9 mouse cellular contexts compared by ENCODE assay signal in genomic region chr1:118981943-118982804, GRCm38 (mm10).
A peak's percentile ranks its signal among the peaks of the same experiment; 100 is the strongest.
DNase-seq lines count a peak whose midpoint lies in the region; ATAC-seq and TF ChIP-seq lines count a peak whose summit lies in the region.
"Had no signal": no experiment of that assay in that cellular context is flagged by ENCODE, and none has a peak within 500 bp of the region (broad histone marks: within the 10 kb centered on the region; RNA-seq: fewer than 3 reads in every experiment).

No protein-coding gene starts in this region.

- peak overlapping the region; percentile 56 for H3K27ac ChIP-seq in MEL (ENCODE audit: control insufficient read depth, low read depth, low read length)
- H3K27ac ChIP-seq in hindbrain, embryonic 14.5 days = peak overlapping the region; percentile 52; the same call in 1 of the 2 replicates
- peak overlapping the region; percentile 63 for H3K27ac ChIP-seq in limb, embryonic 11.5 days (replicated peaks; ENCODE audit: low read depth, low read length)
- peak overlapping the region; percentile 62 for H3K27ac ChIP-seq in midbrain, embryonic 15.5 days
- peak overlapping the region; percentile 88 for H3K27ac ChIP-seq in stomach, postnatal 0 days (replicated peaks)
- H3K27ac ChIP-seq: macrophage had no signal

- peak in 1 of 2 experiments; percentile 45; a peak in 1 of 4 replicates for TF ChIP-seq POLR2A in MEL (IDR thresholded peaks at IDR 0.05; ENCODE audit: control insufficient read depth in 1 of 2, insufficient read depth in 1 of 2, low read depth in 1 of 2, low read length in 2 of 2, poor library complexity in 1 of 2)

- no peaks in the 10 kb centered on the region for H3K27me3 ChIP-seq in MEL (ENCODE audit: control insufficient read depth in 1 of 2, insufficient read depth in 2 of 2, low read length in 2 of 2)
- H3K27me3 ChIP-seq in hindbrain, embryonic 14.5 days (ENCODE audit: control insufficient read depth, insufficient read depth, low read length) = no peaks in the 10 kb centered on the region
- no peaks in the 10 kb centered on the region for H3K27me3 ChIP-seq in limb, embryonic 11.5 days (ENCODE audit: control insufficient read depth, insufficient read depth, low read length)
- H3K27me3 ChIP-seq in midbrain, embryonic 15.5 days (replicated peaks) = no peaks in the 10 kb centered on the region
- H3K27me3 ChIP-seq in stomach, postnatal 0 days (ENCODE audit: control insufficient read depth, insufficient read depth, low read length) = no peaks in the 10 kb centered on the region

- ATAC-seq in hindbrain, embryonic 14.5 days (ENCODE audit: low FRiP score) = peak; percentile 81
- ATAC-seq in limb, embryonic 11.5 days (ENCODE audit: insufficient number of reproducible peaks, low FRiP score, low TSS enrichment, low read depth) = peak; percentile 82
- ATAC-seq in midbrain, embryonic 15.5 days (replicated peaks) = peak; percentile 82
- ATAC-seq in stomach, postnatal 0 days (ENCODE audit: low FRiP score, low TSS enrichment) = peak; percentile 78
- no peak for ATAC-seq in erythroblast, adult 5-6 weeks (replicated peaks; ENCODE audit: low FRiP score, poor library complexity, severe bottlenecking)

- 0 out of 2 replicates have a peak overlapping the region, but pooled peaks have one; percentile 11 for H3K4me2 ChIP-seq in hindbrain, embryonic 14.5 days (replicated peaks)
- H3K4me2 ChIP-seq in limb, embryonic 11.5 days (ENCODE audit: low read depth, severe bottlenecking) = peak overlapping the region; percentile 26
- no peak overlapping the region for H3K4me2 ChIP-seq in midbrain, embryonic 15.5 days
- peak overlapping the region; percentile 46 for H3K4me2 ChIP-seq in stomach, postnatal 0 days (replicated peaks; ENCODE audit: low read depth)

- H3K79me2 ChIP-seq in MEL (ENCODE audit: control insufficient read depth, insufficient read depth, low read length, poor library complexity) = peaks cover 19% of the 10 kb centered on the region

- TF ChIP-seq CTCF in MEL (IDR thresholded peaks at IDR 0.05 in 2 of 3, conservative IDR thresholded peaks at IDR 0.05 in 1 of 3; ENCODE audit: control insufficient read depth in 1 of 3, insufficient read depth in 1 of 3, low read depth in 2 of 3, low read length in 3 of 3, poor library complexity in 1 of 3, severe bottlenecking in 1 of 3) = no peak
- TF ChIP-seq CTCF in stomach, postnatal 0 days (IDR thresholded peaks at IDR 0.05; ENCODE audit: low read depth) = no peak

- no peaks in the 10 kb centered on the region for H3K9me3 ChIP-seq in MEL (replicated peaks; ENCODE audit: insufficient read depth, low read length)
- H3K9me3 ChIP-seq in hindbrain, embryonic 14.5 days (ENCODE audit: control insufficient read depth, low read length) = no peaks in the 10 kb centered on the region
- no peaks in the 10 kb centered on the region for H3K9me3 ChIP-seq in limb, embryonic 11.5 days (ENCODE audit: control insufficient read depth, low read length)
- H3K9me3 ChIP-seq in midbrain, embryonic 15.5 days = no peaks in the 10 kb centered on the region
- no peaks in the 10 kb centered on the region for H3K9me3 ChIP-seq in stomach, postnatal 0 days (ENCODE audit: control insufficient read depth, low read length)

- DNase-seq in MEL (ENCODE audit: low read depth, low spot score) = peak; percentile 80
- peak; percentile 13 for DNase-seq in c-Kit-positive CD71-negative TER-119-negative erythroid progenitor cells, embryonic 14.5 days (ENCODE audit: low read depth)
- DNase-seq in gastrocnemius, postnatal 10 days = peak; percentile 84
- peak; percentile 80 for DNase-seq in hindbrain, embryonic 14.5 days (ENCODE audit: low spot score)
- peak; percentile 87 for DNase-seq in limb, embryonic 11.5 days (ENCODE audit: low spot score)
- peak; percentile 77 for DNase-seq in stomach, postnatal 0 days (ENCODE audit: low spot score)

- peak overlapping the region; percentile 61 to 77 for H3K4me3 ChIP-seq in MEL (ENCODE audit: control insufficient read depth in 1 of 2, insufficient read depth in 1 of 2, low read depth in 2 of 2, low read length in 2 of 2)
- no peak overlapping the region for H3K4me3 ChIP-seq in hindbrain, embryonic 14.5 days (replicated peaks; ENCODE audit: low read length)
- peak overlapping the region; percentile 10; the same call in 1 of the 2 replicates for H3K4me3 ChIP-seq in limb, embryonic 11.5 days (ENCODE audit: low read depth, low read length)
- H3K4me3 ChIP-seq in midbrain, embryonic 15.5 days = no peak overlapping the region
- H3K4me3 ChIP-seq in stomach, postnatal 0 days (ENCODE audit: low read depth, low read length) = peak overlapping the region; percentile 29

- peaks cover 0 to 2% of the 10 kb centered on the region in 2 experiments; a peak in 1 of 4 replicates for H3K36me3 ChIP-seq in MEL (ENCODE audit: control insufficient read depth in 1 of 2, insufficient read depth in 2 of 2, low read length in 2 of 2)
- no peaks in the 10 kb centered on the region for H3K36me3 ChIP-seq in hindbrain, embryonic 14.5 days (replicated peaks; ENCODE audit: control insufficient read depth, insufficient read depth)
- H3K36me3 ChIP-seq in limb, embryonic 11.5 days (ENCODE audit: control insufficient read depth, insufficient read depth, low read length) = no peaks in the 10 kb centered on the region
- H3K36me3 ChIP-seq in midbrain, embryonic 15.5 days (replicated peaks) = no peaks in the 10 kb centered on the region
- H3K36me3 ChIP-seq in stomach, postnatal 0 days (ENCODE audit: control insufficient read depth, insufficient read depth, low read length) = no peaks in the 10 kb centered on the region

- no peak for TF ChIP-seq EP300 in MEL (IDR thresholded peaks at IDR 0.05; ENCODE audit: low read depth in 1 of 2, low read length in 2 of 2)
- no peak for TF ChIP-seq EP300 in stomach, postnatal 0 days (optimal IDR thresholded peaks at IDR 0.05)

- WGBS in hindbrain, embryonic 14.5 days = 18% methylated on average over 16 of the region's 16 CpGs
- WGBS in limb, embryonic 11.5 days = 9% methylated on average over 16 of the region's 16 CpGs
- 17% methylated on average over 16 of the region's 16 CpGs for WGBS in midbrain, embryonic 15.5 days
- 19% methylated on average over 16 of the region's 16 CpGs for WGBS in stomach, postnatal 0 days

- peaks cover 0 to 12% of the 10 kb centered on the region in 2 experiments; a peak in 1 of 4 replicates for H3K4me1 ChIP-seq in MEL (ENCODE audit: control insufficient read depth in 1 of 2, insufficient read depth in 2 of 2, low read length in 2 of 2)
- H3K4me1 ChIP-seq in hindbrain, embryonic 14.5 days (replicated peaks; ENCODE audit: control insufficient read depth, insufficient read depth, low read length) = peaks cover 19% of the 10 kb centered on the region
- peaks cover 37% of the 10 kb centered on the region for H3K4me1 ChIP-seq in limb, embryonic 11.5 days (ENCODE audit: control insufficient read depth, insufficient read depth, low read length)
- peaks cover 30% of the 10 kb centered on the region for H3K4me1 ChIP-seq in midbrain, embryonic 15.5 days
- peaks cover 5% of the 10 kb centered on the region; the same call in 1 of the 2 replicates for H3K4me1 ChIP-seq in stomach, postnatal 0 days (replicated peaks; ENCODE audit: control insufficient read depth, insufficient read depth)

- TF ChIP-seq RAD21 in MEL (IDR thresholded peaks at IDR 0.05; ENCODE audit: low read depth, low read length) = no peak

- peak overlapping the region; percentile 77 for H3K9ac ChIP-seq in MEL (ENCODE audit: control insufficient read depth, low read depth, low read length, poor library complexity, severe bottlenecking)
- no peak overlapping the region for H3K9ac ChIP-seq in hindbrain, embryonic 14.5 days
- no peak overlapping the region for H3K9ac ChIP-seq in limb, embryonic 11.5 days (ENCODE audit: low read length)
- H3K9ac ChIP-seq in midbrain, embryonic 15.5 days = no peak overlapping the region
- H3K9ac ChIP-seq in stomach, postnatal 0 days (ENCODE audit: low read length) = peak overlapping the region; percentile 36; the same call in 1 of the 2 replicates

TF ChIP-seq in MEL, 35 proteins besides CTCF, POLR2A, EP300 and RAD21:
- no peak for TF ChIP-seq BHLHE40 (IDR thresholded peaks at IDR 0.05; ENCODE audit: borderline replicate concordance, low read depth, low read length)
- TF ChIP-seq MXI1 (IDR thresholded peaks at IDR 0.05; ENCODE audit: low read depth, low read length) = peak; percentile 20; the same call in 1 of the 2 replicates
- no peak for TF ChIP-seq HCFC1 (IDR thresholded peaks at IDR 0.05; ENCODE audit: low read depth, low read length)
- TF ChIP-seq POLR2AphosphoS2 (IDR thresholded peaks at IDR 0.05; ENCODE audit: low read length) = no peak
- no peak for TF ChIP-seq ELF1 (IDR thresholded peaks at IDR 0.05; ENCODE audit: low read depth, low read length)
- TF ChIP-seq CHD2 (IDR thresholded peaks at IDR 0.05; ENCODE audit: low read length) = no peak
- TF ChIP-seq MEF2A (IDR thresholded peaks at IDR 0.05; ENCODE audit: extremely low read depth, insufficient replicate concordance, low read depth, low read length, poor library complexity, severe bottlenecking) = no peak
- no peak for TF ChIP-seq POLR2AphosphoS5 (IDR thresholded peaks at IDR 0.05; ENCODE audit: borderline replicate concordance, low read depth, low read length)
- TF ChIP-seq MAX (IDR thresholded peaks at IDR 0.05; ENCODE audit: low read length) = 0 out of 2 replicates have a peak, but pooled peaks have one; percentile 29
- TF ChIP-seq USF2 (IDR thresholded peaks at IDR 0.05; ENCODE audit: borderline replicate concordance in 1 of 2, insufficient read depth in 1 of 2, low read depth in 1 of 2, low read length in 2 of 2) = no peak
- 0 out of 2 replicates have a peak, but pooled peaks have one; percentile 46 for TF ChIP-seq USF1 (IDR thresholded peaks at IDR 0.05; ENCODE audit: low read depth, low read length)
- no peak for TF ChIP-seq UBTF (IDR thresholded peaks at IDR 0.05; ENCODE audit: borderline replicate concordance, insufficient read depth, low read depth, low read length)
- TF ChIP-seq E2F4 (IDR thresholded peaks at IDR 0.05; ENCODE audit: borderline replicate concordance, low read depth, low read length) = no peak
- TF ChIP-seq MYC (IDR thresholded peaks at IDR 0.05; ENCODE audit: low read depth, low read length) = 0 out of 2 replicates have a peak, but pooled peaks have one; percentile 31
- peak; percentile 71 for TF ChIP-seq SIN3A (IDR thresholded peaks at IDR 0.05; ENCODE audit: low read length)
- TF ChIP-seq ETS1 (IDR thresholded peaks at IDR 0.05; ENCODE audit: low read depth, low read length) = peak; percentile 93
- TF ChIP-seq MAFK (IDR thresholded peaks at IDR 0.05; ENCODE audit: borderline replicate concordance, low read depth, low read length) = no peak
- no peak for TF ChIP-seq ZC3H11A (IDR thresholded peaks at IDR 0.05; ENCODE audit: low read depth, low read length)
- peak; percentile 52; the same call in 1 of the 2 replicates for TF ChIP-seq NRF1 (IDR thresholded peaks at IDR 0.05; ENCODE audit: insufficient read depth, low read depth, low read length, poor library complexity, severe bottlenecking)
- TF ChIP-seq MAZ (IDR thresholded peaks at IDR 0.05; ENCODE audit: low read depth, low read length) = 0 out of 2 replicates have a peak, but pooled peaks have one; percentile 15
- no peak for TF ChIP-seq KAT2A (conservative IDR thresholded peaks at IDR 0.05; ENCODE audit: low read depth, low read length)
TF ChIP-seq in MEL: peak in this region for 8.

Comparison
In these comparisons a context has a peak if more than half of its experiments do, and no peak if none do; other contexts are left out.
1. DNase-seq: peak in every context shown above with its lines; median percentile 87 in limb, embryonic 11.5 days; 84 in gastrocnemius, postnatal 10 days; 80 in MEL; 80 in hindbrain, embryonic 14.5 days; 77 in stomach, postnatal 0 days; 13 in c-Kit-positive CD71-negative TER-119-negative erythroid progenitor cells, embryonic 14.5 days.
2. H3K4me3 ChIP-seq: peak in MEL (2 of 2), limb, embryonic 11.5 days (single experiment) and stomach, postnatal 0 days (single experiment); none in hindbrain, embryonic 14.5 days (single experiment) and midbrain, embryonic 15.5 days (single experiment).
3. H3K9ac ChIP-seq: peak in MEL (single experiment) and stomach, postnatal 0 days (single experiment); none in hindbrain, embryonic 14.5 days (single experiment), limb, embryonic 11.5 days (single experiment) and midbrain, embryonic 15.5 days (single experiment).
4. Peak in every context shown above with its lines, with median percentiles within 50 percentile points of each other: H3K27ac ChIP-seq.